8 mouse cellular contexts compared by ENCODE assay signal in genomic region chr13:59842226-59843210, GRCm38 (mm10). TPM values are rescaled to one million over a fixed set of nuclear protein-coding genes. Genes with fewer than 3 reads are reported as not detected.
DNase-seq lines count a peak whose midpoint lies in the region; ATAC-seq and TF ChIP-seq lines count a peak whose summit lies in the region.

No protein-coding gene starts in this region.

- no peak overlapping the region for H3K9ac ChIP-seq in forebrain, embryonic 11.5 days (ENCODE audit: low read length)
- H3K9ac ChIP-seq in liver, postnatal 0 days (replicated peaks), result peak overlapping the region; percentile 31
- H3K9ac ChIP-seq in neural tube, embryonic 15.5 days (replicated peaks), result no peak overlapping the region

- peaks cover 30% of the 10 kb centered on the region for H3K4me1 ChIP-seq in E14TG2a.4 (replicated peaks; ENCODE audit: low read depth, low read length)
- H3K4me1 ChIP-seq in forebrain, embryonic 11.5 days (replicated peaks; ENCODE audit: control insufficient read depth, insufficient read depth, low read length), result no peaks in the 10 kb centered on the region
- 0 out of 2 replicates have a peak, but pooled peaks cover 5% of the 10 kb centered on the region for H3K4me1 ChIP-seq in liver, postnatal 0 days (ENCODE audit: insufficient read depth)
- H3K4me1 ChIP-seq in neural tube, embryonic 15.5 days, result no peaks in the 10 kb centered on the region

- 48% methylated on average over 16 of the region's 16 CpGs for WGBS in forebrain, embryonic 11.5 days
- WGBS in liver, postnatal 0 days (ENCODE audit: insufficient replicate concordance), result 20% methylated on average over 16 of the region's 16 CpGs
- 44% methylated on average over 16 of the region's 16 CpGs for WGBS in neural tube, embryonic 15.5 days

- ATAC-seq in forebrain, embryonic 11.5 days (replicated peaks; ENCODE audit: low FRiP score), result 0 out of 2 replicates have a peak, but pooled peaks have one; percentile 54
- ATAC-seq in liver, postnatal 0 days, result peak; percentile 55
- peak; percentile 33; the same call in 1 of the 2 replicates for ATAC-seq in neural tube, embryonic 15.5 days (ENCODE audit: low FRiP score)

- TF ChIP-seq CTCF in E14TG2a.4 (conservative IDR thresholded peaks at IDR 0.05; ENCODE audit: low read length), result peak; percentile 89
- peak; percentile 97 for TF ChIP-seq CTCF in liver, postnatal 0 days (IDR thresholded peaks at IDR 0.05; ENCODE audit: low read depth)

- H3K4me3 ChIP-seq in E14TG2a.4 (replicated peaks; ENCODE audit: low read length), result no peak overlapping the region
- H3K4me3 ChIP-seq in forebrain, embryonic 11.5 days (ENCODE audit: low read depth, low read length), result no peak overlapping the region
- H3K4me3 ChIP-seq in liver, postnatal 0 days (ENCODE audit: low read depth, low read length), result peak overlapping the region; percentile 33
- no peak overlapping the region for H3K4me3 ChIP-seq in neural tube, embryonic 15.5 days (replicated peaks)

- intact Hi-C loops in heart, postnatal 10 days (cut with DNase I), result loop anchor here (1.0 to 5.0 kb wide), 4 partner anchors 335 to 1205 kb away; partner anchors contain the start of gene Gas1

- H3K9me3 ChIP-seq in E14TG2a.4 (ENCODE audit: low read length), result no peaks in the 10 kb centered on the region
- H3K9me3 ChIP-seq in forebrain, embryonic 11.5 days (ENCODE audit: control insufficient read depth, low read length), result no peaks in the 10 kb centered on the region
- no peaks in the 10 kb centered on the region for H3K9me3 ChIP-seq in liver, postnatal 0 days (ENCODE audit: low read length)
- H3K9me3 ChIP-seq in neural tube, embryonic 15.5 days (replicated peaks), result no peaks in the 10 kb centered on the region

- H3K27me3 ChIP-seq in E14TG2a.4 (ENCODE audit: insufficient read depth, low read length), result no peaks in the 10 kb centered on the region
- H3K27me3 ChIP-seq in forebrain, embryonic 11.5 days (ENCODE audit: control insufficient read depth, insufficient read depth, low read length), result no peaks in the 10 kb centered on the region
- no peaks in the 10 kb centered on the region for H3K27me3 ChIP-seq in liver, postnatal 0 days (ENCODE audit: insufficient read depth, low read length)
- H3K27me3 ChIP-seq in neural tube, embryonic 15.5 days (replicated peaks), result no peaks in the 10 kb centered on the region

- no peak for TF ChIP-seq EP300 in liver, postnatal 0 days (IDR thresholded peaks at IDR 0.05; ENCODE audit: low read depth)

- no peak overlapping the region for H3K4me2 ChIP-seq in forebrain, embryonic 11.5 days (ENCODE audit: low read depth, low read length, severe bottlenecking)
- H3K4me2 ChIP-seq in liver, postnatal 0 days (ENCODE audit: low read depth, low read length), result peak overlapping the region; percentile 67
- no peak overlapping the region for H3K4me2 ChIP-seq in neural tube, embryonic 15.5 days

- peak; percentile 82 for DNase-seq in c-Kit-positive CD71-positive TER-119-negative erythroid progenitor cells, embryonic 14.5 days (ENCODE audit: low read depth)
- DNase-seq in forebrain, embryonic 11.5 days (ENCODE audit: low spot score), result peak; percentile 84
- DNase-seq in heart, postnatal 10 days, result peak; percentile 86 to 93
- peak; percentile 87 for DNase-seq in layer of hippocampus, adult 11-12 months (ENCODE audit: low spot score)
- DNase-seq in liver, postnatal 0 days, result peak; percentile 86
- DNase-seq in testis, postnatal 10 days (ENCODE audit: low spot score), result peak; percentile 92

- H3K36me3 ChIP-seq in E14TG2a.4 (ENCODE audit: insufficient read depth, low read length), result no peaks in the 10 kb centered on the region
- no peaks in the 10 kb centered on the region for H3K36me3 ChIP-seq in forebrain, embryonic 11.5 days (ENCODE audit: control insufficient read depth, insufficient read depth, low read length)
- H3K36me3 ChIP-seq in liver, postnatal 0 days (replicated peaks; ENCODE audit: insufficient read depth, low read length), result no peaks in the 10 kb centered on the region
- H3K36me3 ChIP-seq in neural tube, embryonic 15.5 days, result no peaks in the 10 kb centered on the region

- H3K27ac ChIP-seq in forebrain, embryonic 11.5 days (ENCODE audit: low read depth, low read length), result no peak overlapping the region
- peak overlapping the region; percentile 46; the same call in 1 of the 2 replicates for H3K27ac ChIP-seq in liver, postnatal 0 days (ENCODE audit: low read depth)
- no peak overlapping the region for H3K27ac ChIP-seq in neural tube, embryonic 15.5 days (replicated peaks)

RNA-seq across cellular contexts. Expression of gene Tut7, which starts 19.6 kb away (rescaled TPM):
- polyA plus RNA-seq in forebrain, embryonic 11.5 days (2014; fragmentation: Nextera tagmentation; extraction: Ambion mirVana), result 46.4 and 55.5 TPM in 2 replicates
- total RNA-seq in heart, postnatal 10 days (2021), result 10 to 100 TPM; 51.2 to 53.3 TPM
- 33.8 and 37.6 TPM in 2 replicates for polyA plus RNA-seq in liver, postnatal 0 days (2015; fragmentation: Nextera tagmentation; extraction: Ambion mirVana)
- polyA plus RNA-seq in neural tube, embryonic 15.5 days (2015; fragmentation: Nextera tagmentation; extraction: Ambion mirVana), result 41.7 and 46.3 TPM in 2 replicates
